Mouse (Mus musculus) CH12.LX (cell line): Measurements from ENCODE around the gene Nlrp9b.

Source experiments
- BHLHE40 ChIP-seq: IDR thresholded peaks from 2 replicates; pipeline ENCODE4 v1.6.1; 2011; ENCODE audit warnings: mild to moderate bottlenecking, low read depth, low read length, improper control_type of control experiment
- CTCF ChIP-seq, 2 experiments: IDR thresholded peaks in 1 of 2; conservative IDR thresholded peaks in 1 of 2; 2 replicates each; pipeline ENCODE4 v1.5.1; 2011 to 2012; ENCODE audit warnings: low read depth in 2 of 2, low read length in 2 of 2, improper control_type of control experiment in 1 of 2, inconsistent platforms in 1 of 2, mild to moderate bottlenecking in 1 of 2, moderate library complexity in 1 of 2
- E2F4 ChIP-seq: IDR thresholded peaks from 2 replicates; pipeline ENCODE4 v1.6.1; 2011; ENCODE audit warnings: low read depth, low read length, improper control_type of control experiment; ENCODE audit not compliant: insufficient replicate concordance
- ELF1 ChIP-seq: IDR thresholded peaks from 2 replicates; pipeline ENCODE4 v1.6.1; 2014; ENCODE audit warnings: low read depth, mild to moderate bottlenecking, inconsistent platforms, low read length, improper control_type of control experiment
- EP300 ChIP-seq: IDR thresholded peaks from 2 replicates; pipeline ENCODE4 v1.6.1; 2011; ENCODE audit warnings: low read length, improper control_type of control experiment
- KAT2A ChIP-seq: IDR thresholded peaks from 2 replicates; pipeline ENCODE4 v1.6.1; 2012; ENCODE audit warnings: low read length, improper control_type of control experiment, inconsistent platforms; ENCODE audit not compliant: insufficient replicate concordance
- MAX ChIP-seq: IDR thresholded peaks from 2 replicates; pipeline ENCODE4 v1.6.1; 2011; ENCODE audit warnings: low read length, improper control_type of control experiment
- MYC ChIP-seq: IDR thresholded peaks from 2 replicates; pipeline ENCODE4 v1.6.1; 2011; ENCODE audit warnings: low read depth, mild to moderate bottlenecking, improper control_type of control experiment, low read length
- NELFE ChIP-seq: IDR thresholded peaks from 2 replicates; pipeline ENCODE4 v1.6.1; 2011; ENCODE audit warnings: low read depth, low read length, improper control_type of control experiment
- POLR2A ChIP-seq: IDR thresholded peaks from 2 replicates; pipeline ENCODE4 v1.6.1; 2011; ENCODE audit warnings: low read depth, mild to moderate bottlenecking, improper control_type of control experiment, low read length
- USF1 ChIP-seq: IDR thresholded peaks from 2 replicates; pipeline ENCODE4 v1.6.1; 2014; ENCODE audit warnings: low read depth, mild to moderate bottlenecking, inconsistent platforms, low read length, improper control_type of control experiment

DNA sequence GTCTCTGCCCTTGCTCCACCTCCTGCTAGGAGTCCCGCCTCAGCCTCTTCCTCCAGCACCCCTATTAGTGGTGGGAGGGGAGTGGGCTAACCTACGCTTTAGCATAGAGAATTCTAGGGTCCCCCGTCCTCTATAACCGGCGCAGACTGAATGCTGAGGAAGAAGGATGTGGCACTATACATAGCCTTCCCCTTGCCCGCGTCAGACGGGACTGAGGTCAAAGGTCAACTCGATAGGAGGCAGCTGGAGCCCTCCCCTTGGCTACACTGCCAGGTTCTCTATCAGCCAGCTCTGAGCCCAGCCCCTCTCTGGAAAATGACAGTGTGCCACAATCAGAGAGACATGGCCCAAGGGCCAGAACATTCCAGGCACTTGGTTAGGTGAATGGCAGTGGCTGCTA is 40.7 kb upstream of the Nlrp9b start, which contains the start of gene Igsf23:
- TF ChIP-seq MAX (no peak), POLR2A (no peak), USF1 (no peak), BHLHE40 (no peak), MYC (no peak), CTCF (conservative IDR thresholded peaks at IDR 0.05 in 1 of 2, IDR thresholded peaks at IDR 0.05 in 1 of 2; ENCODE audit: low read depth in 2 of 2, low read length in 2 of 2) (no peak), ELF1 (no peak), EP300 (no peak), KAT2A (no peak), E2F4 (no peak), NELFE (no peak)
